Mouse (Mus musculus) heart, adult 9 months (tissue): ENCODE measurements at regions not wholly inside any gene's neighbourhood (a gene's known extent, or its start where the extent isn't known, plus 50 kb on each side); places are given as distances from the start of the nearest gene placed in this dataset.
"Not testable (repeated sequence)": the region's sequence is repeated elsewhere in the genome, so short reads cannot be mapped to it uniquely, and the experiment has no call there.

ENCODE experiments used
- DNase-seq, 2 experiments: peaks; one replicate each; pipeline ENCODE4 v3.0.0; 2022; ENCODE audit warnings: low spot score in 2 of 2

GRCm38 (mm10) chr5:129350024-129350423, 151.0 kb upstream of the Sfswap start:
- DNase-seq, result no peak

- DNase-seq, result no peak
Measured at GRCm38 (mm10) chr5:129353549-129353948, 147.5 kb upstream of the Sfswap start.

- DNase-seq, result no peak
Measured at GRCm38 (mm10) chr5:129354877-129355276, 146.1 kb upstream of the Sfswap start.

- DNase-seq, result no peak
Measured at GRCm38 (mm10) chr5:129361527-129361926, 139.5 kb upstream of the Sfswap start.

- DNase-seq, result no peak
Measured at GRCm38 (mm10) chr5:129363189-129363588, 137.8 kb upstream of the Sfswap start.

GRCm38 (mm10) chr5:129365026-129365425, 136.0 kb upstream of the Sfswap start:
- no peak for DNase-seq

GRCm38 (mm10) chr5:129367266-129367665, 133.8 kb upstream of the Sfswap start:
- no peak for DNase-seq

GRCm38 (mm10) chr5:129380861-129381260, 120.2 kb upstream of the Sfswap start:
- no peak for DNase-seq

GRCm38 (mm10) chr5:129384976-129385375, 116.0 kb upstream of the Sfswap start:
- no peak for DNase-seq

GRCm38 (mm10) chr5:129385965-129386643, 114.9 kb upstream of the Sfswap start:
- DNase-seq, result not testable (repeated sequence)

GRCm38 (mm10) chr5:129386671-129387070, 114.3 kb upstream of the Sfswap start:
- DNase-seq, result not testable (repeated sequence)

GRCm38 (mm10) chr5:129387301-129387700, 113.7 kb upstream of the Sfswap start:
- no peak for DNase-seq

- DNase-seq, result no peak
Measured at GRCm38 (mm10) chr5:129390921-129391371, 110.1 kb upstream of the Sfswap start.

- no peak for DNase-seq
Measured at GRCm38 (mm10) chr5:129393150-129393549, 107.9 kb upstream of the Sfswap start.

- DNase-seq, result no peak
Measured at GRCm38 (mm10) chr5:129393606-129394255, 107.3 kb upstream of the Sfswap start.

GRCm38 (mm10) chr5:129394416-129394815, 106.6 kb upstream of the Sfswap start:
- no peak for DNase-seq

GRCm38 (mm10) chr5:129397311-129397710, 103.7 kb upstream of the Sfswap start:
- DNase-seq, result no peak

- no peak for DNase-seq
Measured at GRCm38 (mm10) chr5:129406259-129406658, 94.8 kb upstream of the Sfswap start.

- no peak for DNase-seq
Measured at GRCm38 (mm10) chr5:129409440-129410004, 91.5 kb upstream of the Sfswap start.

- DNase-seq, result no peak
Measured at GRCm38 (mm10) chr5:129412161-129412560, 88.9 kb upstream of the Sfswap start.

- DNase-seq, result peak; percentile 44 to 47
Measured at GRCm38 (mm10) chr5:129414960-129415706, 85.9 kb upstream of the Sfswap start.

GRCm38 (mm10) chr5:129416425-129416824, 84.6 kb upstream of the Sfswap start:
- DNase-seq, result no peak
